Mouse (Mus musculus): ENCODE measurements around the gene Nek1.

The Nek1 gene

GRCm38 (mm10) chr8:61156406-61156805 lies 163.4 kb downstream of the Nek1 start:
- no peak for DNase-seq (ENCODE audit: extremely low read depth, low read depth)

GRCm38 (mm10) chr8:61158540-61158939 lies 165.5 kb downstream of the Nek1 start:
- DNase-seq (ENCODE audit: extremely low read depth, low read depth): no peak

GRCm38 (mm10) chr8:61161461-61162185 lies 168.6 kb downstream of the Nek1 start:
- no peak for DNase-seq (ENCODE audit: extremely low read depth, low read depth)

GRCm38 (mm10) chr8:61162186-61162566 lies 169.2 kb downstream of the Nek1 start:
- no peak for DNase-seq (ENCODE audit: extremely low read depth, low read depth)

GRCm38 (mm10) chr8:61171546-61171945 lies 178.6 kb downstream of the Nek1 start:
- DNase-seq (ENCODE audit: extremely low read depth, low read depth): no peak

DNA sequence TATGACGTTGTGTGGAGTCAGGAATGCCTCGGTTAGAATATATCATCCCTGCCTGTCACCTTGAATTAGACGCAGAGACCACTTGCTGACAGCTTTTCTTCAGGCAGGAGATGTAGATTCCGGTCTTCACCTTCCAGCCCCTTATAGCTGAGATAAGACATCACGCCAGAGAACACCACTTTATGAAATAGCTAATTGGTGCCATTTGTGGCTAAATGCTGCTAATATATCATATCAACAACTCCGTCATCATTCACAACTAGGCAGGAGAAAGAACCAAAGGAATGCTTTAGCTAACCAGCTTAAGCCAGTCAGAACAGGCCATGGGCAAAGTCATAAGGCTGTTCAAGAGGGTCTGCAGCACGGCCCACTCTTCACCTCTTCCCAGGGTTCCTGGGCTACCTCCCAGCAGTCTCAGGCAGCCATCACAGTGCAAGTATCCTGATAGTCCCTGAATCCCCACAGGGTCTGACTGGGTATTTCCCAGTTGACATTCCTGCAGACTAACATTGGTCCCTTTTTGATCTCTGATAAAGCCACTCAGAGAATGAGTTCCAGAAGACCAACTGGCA lies 181.0 kb downstream of the Nek1 start:
- DNase-seq (ENCODE audit: extremely low read depth, low read depth): no peak

- DNase-seq (ENCODE audit: extremely low read depth, low read depth): no peak
Observed at GRCm38 (mm10) chr8:61175876-61176275, 182.9 kb downstream of the Nek1 start.

- DNase-seq (ENCODE audit: extremely low read depth, low read depth): no peak
Observed at GRCm38 (mm10) chr8:61177680-61178593, 184.9 kb downstream of the Nek1 start.

DNA sequence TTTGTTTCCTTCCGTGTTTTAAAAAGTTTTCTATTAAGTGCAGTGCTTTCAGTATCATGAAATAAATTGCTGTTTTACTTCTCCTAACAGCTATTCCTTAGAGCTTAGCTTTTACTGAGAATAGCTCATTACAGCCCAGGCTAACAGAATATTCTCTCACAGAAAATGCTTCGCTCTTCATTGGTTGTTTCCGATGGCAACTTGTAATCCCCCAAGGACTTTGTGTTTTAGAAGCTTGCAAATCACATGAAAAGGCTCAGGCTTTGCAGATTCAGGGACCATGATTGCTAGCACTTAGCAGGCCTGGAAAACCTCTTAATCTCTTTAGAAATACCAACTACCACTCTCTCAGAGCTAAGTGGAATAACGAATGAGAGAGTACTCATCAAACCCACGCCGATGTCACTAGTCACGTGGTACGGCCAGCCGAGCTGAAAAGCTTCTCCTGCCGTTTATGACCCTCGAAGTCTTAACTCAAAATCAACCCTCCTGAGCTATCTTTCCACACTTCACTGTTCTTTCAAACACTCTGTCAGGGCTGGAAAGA lies 185.7 kb downstream of the Nek1 start:
- no peak for DNase-seq (ENCODE audit: extremely low read depth, low read depth)

Measured in MEL-GATA-1-ER (cell line).